Mouse (Mus musculus): ENCODE results near the gene Rrh. TPM values are rescaled to one million over a fixed set of nuclear protein-coding genes. Genes with fewer than 3 reads are reported as not detected.
A peak's percentile ranks its signal among the peaks of the same experiment; 100 is the strongest.
"Not testable (repeated sequence)": the region's sequence is repeated elsewhere in the genome, so short reads cannot be mapped to it uniquely, and the experiment has no call there.

Gene Rrh
- total RNA-seq, 2 experiments from 2014 or later, result 1.2 to 1.4 TPM

DNA sequence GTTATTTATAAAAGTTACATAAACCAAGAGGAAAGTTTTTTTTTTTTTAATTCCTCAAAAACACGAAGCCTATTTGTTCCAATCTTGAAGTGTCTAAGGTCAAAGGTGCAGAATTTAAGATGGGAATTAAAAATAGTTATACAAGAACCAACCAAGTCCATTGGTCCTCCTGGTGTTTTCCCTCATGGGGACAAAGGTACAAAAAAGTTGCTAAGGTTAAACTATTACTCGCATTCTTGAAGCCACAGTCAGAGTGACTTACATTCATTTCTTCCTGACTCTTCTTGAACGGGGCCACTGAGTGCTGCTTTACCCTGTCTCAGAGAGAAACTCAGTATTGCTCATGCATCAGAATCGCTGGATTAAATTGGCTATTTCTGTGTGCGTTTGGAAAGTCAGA is 25.0 kb downstream of the Rrh start:
- intact Hi-C loops (cut with DNase I), result no loop called here
- no peak for DNase-seq

GRCm38 (mm10) chr3:129793801-129794200 is 28.6 kb downstream of the Rrh start:
- intact Hi-C loops (cut with DNase I), result no loop called here

GRCm38 (mm10) chr3:129782746-129783145 is 39.6 kb downstream of the Rrh start:
- no peak for DNase-seq
- intact Hi-C loops (cut with DNase I), result no loop called here

More at GRCm38 (mm10) chr3:129793801-129794200, 28.6 kb downstream of the Rrh start:
- no peak for DNase-seq

- intact Hi-C loops (cut with DNase I), result no loop called here
- DNase-seq, result no peak
Observed at GRCm38 (mm10) chr3:129781435-129781834, 41.0 kb downstream of the Rrh start.

GRCm38 (mm10) chr3:129771210-129771609 is 51.2 kb downstream of the Rrh start:
- intact Hi-C loops (cut with DNase I), result no loop called here
- DNase-seq, result no peak

DNA sequence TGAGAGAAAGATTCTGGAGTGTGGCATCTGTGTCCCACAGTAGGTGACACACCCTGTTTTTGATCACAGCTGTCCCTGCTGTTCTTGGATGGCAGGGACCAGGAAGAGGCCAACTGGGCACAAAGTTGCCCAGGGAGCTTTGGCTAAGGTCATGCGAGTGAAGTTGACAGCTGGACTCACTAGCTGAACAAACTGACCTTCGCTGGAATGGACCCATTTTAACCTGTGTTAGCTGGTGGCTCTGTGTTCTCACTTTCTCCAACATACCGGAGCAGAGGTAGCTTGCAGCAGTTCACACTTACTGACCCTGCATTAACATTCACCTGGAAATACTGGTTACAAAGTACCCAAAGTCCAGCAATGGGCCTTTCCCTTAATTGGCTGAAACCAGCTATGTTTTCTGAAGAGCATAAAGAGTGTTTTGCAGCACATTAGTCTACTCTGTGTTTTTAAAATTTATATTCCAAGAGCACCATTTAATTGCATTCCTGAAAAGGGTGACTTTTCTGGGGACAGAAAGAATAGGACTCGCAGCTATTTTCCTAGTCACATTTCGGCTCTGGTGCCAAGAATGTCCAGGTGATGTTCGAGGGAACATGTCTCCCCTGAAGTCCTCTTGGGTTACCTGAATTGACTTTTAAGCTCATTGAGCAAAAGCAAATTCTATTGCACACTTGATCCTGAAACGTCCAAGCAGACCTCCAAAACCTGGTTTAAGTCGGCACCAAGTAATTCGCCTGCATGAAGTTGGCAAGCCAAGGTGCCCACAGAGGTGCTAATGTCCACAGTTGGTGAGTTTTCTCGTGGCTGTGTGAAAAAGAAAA is 55.2 kb downstream of the Rrh start:
- intact Hi-C loops (cut with DNase I), result no loop called here
- DNase-seq, result no peak

GRCm38 (mm10) chr3:129766106-129766505 is 56.3 kb downstream of the Rrh start:
- intact Hi-C loops (cut with DNase I), result no loop called here
- no peak for DNase-seq

GRCm38 (mm10) chr3:129757599-129757998 is 64.8 kb downstream of the Rrh start:
- DNase-seq; intact Hi-C loops (cut with DNase I): not testable (repeated sequence)

- DNase-seq, result peak; percentile 11
- intact Hi-C loops (cut with DNase I), result no loop called here
Observed at GRCm38 (mm10) chr3:129754650-129755604, 67.5 kb downstream of the Rrh start, which contains the start of gene Egf. Gene Egf (minus strand): TSS chr3:129755316.

Other genes starting within 250 kb of the Rrh start
- gene Egf, start 67.3 kb downstream of the Rrh start, total RNA-seq (2021), result 1 to 10 TPM; 2.3 to 3.0 TPM
- under 1 TPM in 1 of 2 experiments, not detected in 1; 0.20 TPM for gene Lrit3, start 18.6 kb downstream of the Rrh start, total RNA-seq (2021)
- 10 to 100 TPM; 48.5 to 49.7 TPM for gene Gar1, start 8.8 kb upstream of the Rrh start, total RNA-seq (2021)
- not detected for gene Cfi, start 13.3 kb upstream of the Rrh start, total RNA-seq (2021)
- gene Pla2g12a, start 56.0 kb upstream of the Rrh start, total RNA-seq (2021), result 10 to 100 TPM; 14.3 to 19.0 TPM
- gene Casp6, start 78.8 kb upstream of the Rrh start, total RNA-seq (2021), result 1 to 10 TPM; 8.3 to 9.9 TPM
- 1 to 10 TPM; 3.1 to 3.9 TPM for gene Mcub, start 147.6 kb upstream of the Rrh start, total RNA-seq (2021)
- gene Sec24b, start 239.0 kb upstream of the Rrh start, total RNA-seq (2021), result 10 to 100 TPM; 72.2 to 84.2 TPM